Mouse (Mus musculus) CD8-positive naive resting alpha-beta T cell, adult 2 months (primary cell): ENCODE measurements around the gene Upf3b.
"Not testable (repeated sequence)": the region's sequence is repeated elsewhere in the genome, so short reads cannot be mapped to it uniquely, and the experiment has no call there.

Source experiments
- DNase-seq, 2 experiments: peaks; one replicate each; pipeline ENCODE4 v3.0.0; 2022; ENCODE audit warnings: low read depth in 2 of 2, low spot score in 2 of 2

Upf3b gene

GRCm38 (mm10) chrX:37110193-37110880 is at the start of gene Upf3b:
Upf3b (minus strand) TSS chrX:37110322.
- DNase-seq: peak; percentile 85

GRCm38 (mm10) chrX:37157839-37158238 is 47.7 kb upstream of the Upf3b start:
- DNase-seq: peak in 1 of 2 experiments; percentile 23

GRCm38 (mm10) chrX:37144954-37145353 is 34.8 kb upstream of the Upf3b start:
- DNase-seq: peak; percentile 7 to 16

GRCm38 (mm10) chrX:37144498-37144897 is 34.4 kb upstream of the Upf3b start:
- DNase-seq: not testable (repeated sequence)

- DNase-seq: peak; percentile 23 to 41
Observed at GRCm38 (mm10) chrX:37141732-37142131, 31.6 kb upstream of the Upf3b start.

- DNase-seq: peak; percentile 65 to 71
Observed at GRCm38 (mm10) chrX:37126671-37127358, 16.7 kb upstream of the Upf3b start, which contains the start of gene Nkap. Nkap (plus strand) TSS chrX:37126795.

GRCm38 (mm10) chrX:37125511-37125910 is 15.4 kb upstream of the Upf3b start:
- DNase-seq: no peak

- no peak for DNase-seq
Observed at GRCm38 (mm10) chrX:37120212-37120611, 10.1 kb upstream of the Upf3b start.

- DNase-seq: no peak
Observed at GRCm38 (mm10) chrX:37119585-37119984, 9.5 kb upstream of the Upf3b start.

GRCm38 (mm10) chrX:37117085-37117484 is 7.0 kb upstream of the Upf3b start:
- DNase-seq: no peak

- DNase-seq: no peak
Observed at GRCm38 (mm10) chrX:37110881-37111193, 715 bp upstream of the Upf3b start.

- DNase-seq: no peak
Observed at GRCm38 (mm10) chrX:37109526-37110192, 463 bp downstream of the Upf3b start.

- no peak for DNase-seq
Observed at GRCm38 (mm10) chrX:37103826-37104225, 6.3 kb downstream of the Upf3b start.

GRCm38 (mm10) chrX:37098681-37099080 is 11.4 kb downstream of the Upf3b start:
- no peak for DNase-seq

- DNase-seq: no peak
Observed at GRCm38 (mm10) chrX:37095106-37095768, 14.9 kb downstream of the Upf3b start.

- no peak for DNase-seq
Observed at GRCm38 (mm10) chrX:37091457-37091856, 18.7 kb downstream of the Upf3b start.

GRCm38 (mm10) chrX:37088778-37089177 is 21.3 kb downstream of the Upf3b start:
- no peak for DNase-seq

- no peak for DNase-seq
Observed at GRCm38 (mm10) chrX:37085665-37086064, 24.5 kb downstream of the Upf3b start.

GRCm38 (mm10) chrX:37084927-37085660 is 25.0 kb downstream of the Upf3b start, which contains the start of gene Rpl39:
Rpl39 (minus strand) TSS chrX:37085402.
- DNase-seq: peak; percentile 76 to 85

GRCm38 (mm10) chrX:37084318-37084926 is 25.7 kb downstream of the Upf3b start:
- no peak for DNase-seq
